Mouse (Mus musculus) stomach, embryonic 16.5 days (tissue): Measurements from ENCODE around the gene Olfr316. TPM values are rescaled to one million over a fixed set of nuclear protein-coding genes. Genes with fewer than 3 reads are reported as not detected.

Experiments
- ATAC-seq: fragments of 200-750 bp; cut with Nextera tagmentation; 2 replicates; pipeline ENCODE4 v1.8.0; 2017; ENCODE audit warnings: moderate number of reproducible peaks, moderate TSS enrichment; ENCODE audit not compliant: insufficient read depth, low FRiP score
- H3K27ac ChIP-seq: fragments of 300-500 bp; sonication (generic); 2 replicates; pipeline ENCODE4 v1.5.1; 2014; ENCODE audit warnings: low read length
- H3K27me3 ChIP-seq: fragments of 300-500 bp; sonication (generic); 2 replicates; pipeline ENCODE4 v1.6.1; 2014; ENCODE audit warnings: low read length, control low read depth, mixed read lengths; ENCODE audit not compliant: control insufficient read depth, insufficient read depth
- H3K36me3 ChIP-seq: fragments of 300-500 bp; sonication (generic); 2 replicates; pipeline ENCODE4 v1.6.1; 2014; ENCODE audit warnings: low read length; ENCODE audit not compliant: control insufficient read depth, insufficient read depth
- H3K4me1 ChIP-seq: fragments of 300-500 bp; sonication (generic); 2 replicates; pipeline ENCODE4 v1.6.1; 2014; ENCODE audit warnings: low read length, control low read depth, mixed read lengths; ENCODE audit not compliant: control insufficient read depth, insufficient read depth
- H3K4me2 ChIP-seq: fragments of 300-500 bp; sonication (generic); 2 replicates; pipeline ENCODE4 v1.6.1; 2014; ENCODE audit warnings: low read depth, low read length, mixed read lengths
- H3K4me3 ChIP-seq: fragments of 300-500 bp; sonication (generic); replicated peaks from 2 replicates; pipeline ENCODE4 v1.5.1; 2014; ENCODE audit warnings: mild to moderate bottlenecking, low read length
- H3K9ac ChIP-seq: fragments of 300-500 bp; sonication (generic); 2 replicates; pipeline ENCODE4 v1.6.1; 2014; ENCODE audit warnings: low read length
- H3K9me3 ChIP-seq: fragments of 300-500 bp; sonication (generic); replicated peaks from 2 replicates; pipeline ENCODE4 v1.6.1; 2016; ENCODE audit warnings: low read length, control low read depth; ENCODE audit not compliant: control insufficient read depth
- WGBS: fragments of 180-500 bp; shearing (Covaris S2); extraction: QIAGEN DNeasy Blood & Tissue Kit; methylation state at CpG from one replicate; pipeline ENCODE4 v1.1.7; 2014; 5-methylcytosine and 5-hydroxymethylcytosine counted together
- polyA plus RNA-seq: library from polyadenylated mRNA; unstranded; fragments of >200 nt; fragmentation: Nextera tagmentation; extraction: Ambion mirVana; gene quantifications from 2 replicates; pipeline ENCODE4 v1.2.1, GENCODE M21; 2015

Gene Olfr316
- polyA plus RNA-seq, 1 experiment from 2014 or later: not detected

- H3K27ac ChIP-seq: no peak within 1 kb of the TSS
- H3K9me3 ChIP-seq: no peaks in the 10 kb centered on the region
- no peaks in the 10 kb centered on the region for H3K36me3 ChIP-seq
- H3K4me3 ChIP-seq: no peak within 1 kb of the TSS
- no peak within 1 kb of the TSS for H3K4me2 ChIP-seq
- no peaks in the 10 kb centered on the region for H3K27me3 ChIP-seq
- no peak for ATAC-seq
- no peak within 1 kb of the TSS for H3K9ac ChIP-seq
- no peaks in the 10 kb centered on the region for H3K4me1 ChIP-seq
Measured at GRCm38 (mm10) chr11:58772888-58773287, 20.4 kb downstream of the Olfr316 start, which contains the start of gene Olfr315. TSS of gene Olfr315 (plus strand) at chr11:58773188.

GRCm38 (mm10) chr11:58782480-58783089 is 30.1 kb downstream of the Olfr316 start, which contains the start of gene Olfr314:
TSS of gene Olfr314 (plus strand) at chr11:58782952.
- no peaks in the 10 kb centered on the region for H3K36me3 ChIP-seq
- H3K4me1 ChIP-seq: no peaks in the 10 kb centered on the region
- H3K27ac ChIP-seq: no peak within 1 kb of the TSS
- no peak within 1 kb of the TSS for H3K9ac ChIP-seq
- 66% methylated on average over 6 of the region's 6 CpGs for WGBS
- no peak for ATAC-seq
- H3K27me3 ChIP-seq: no peaks in the 10 kb centered on the region
- no peak within 1 kb of the TSS for H3K4me3 ChIP-seq
- H3K4me2 ChIP-seq: no peak within 1 kb of the TSS
- no peaks in the 10 kb centered on the region for H3K9me3 ChIP-seq

GRCm38 (mm10) chr11:58784182-58784581 is 31.6 kb downstream of the Olfr316 start:
- Histone ChIP-seq H3K4me1 (no peaks in the 10 kb centered on the region), H3K9ac (no peak overlapping the region), H3K27me3 (no peaks in the 10 kb centered on the region), H3K36me3 (no peaks in the 10 kb centered on the region), H3K27ac (no peak overlapping the region), H3K9me3 (no peaks in the 10 kb centered on the region), H3K4me3 (no peak overlapping the region), H3K4me2 (no peak overlapping the region)
- 70% methylated on average over 2 of the region's 2 CpGs for WGBS
- ATAC-seq: no peak

GRCm38 (mm10) chr11:58787651-58788050 is 35.1 kb downstream of the Olfr316 start:
- Histone ChIP-seq H3K9ac (no peak overlapping the region), H3K4me2 (no peak overlapping the region), H3K27me3 (no peaks in the 10 kb centered on the region), H3K27ac (no peak overlapping the region), H3K4me1 (no peaks in the 10 kb centered on the region), H3K4me3 (no peak overlapping the region), H3K9me3 (no peaks in the 10 kb centered on the region), H3K36me3 (no peaks in the 10 kb centered on the region)
- no peak for ATAC-seq
- 76% methylated on average over 10 of the region's 10 CpGs for WGBS

- no peak overlapping the region for H3K4me3 ChIP-seq
- H3K4me2 ChIP-seq: no peak overlapping the region
- H3K27me3 ChIP-seq: no peaks in the 10 kb centered on the region
- WGBS: 74% methylated on average over 8 of the region's 8 CpGs
- H3K9ac ChIP-seq: no peak overlapping the region
- ATAC-seq: no peak
- H3K9me3 ChIP-seq: no peaks in the 10 kb centered on the region
- H3K27ac ChIP-seq: no peak overlapping the region
- H3K36me3 ChIP-seq: no peaks in the 10 kb centered on the region
- H3K4me1 ChIP-seq: no peaks in the 10 kb centered on the region
Measured at GRCm38 (mm10) chr11:58788346-58788745, 35.8 kb downstream of the Olfr316 start.

- no peak overlapping the region for H3K27ac ChIP-seq
- H3K4me1 ChIP-seq: no peaks in the 10 kb centered on the region
- H3K9ac ChIP-seq: no peak overlapping the region
- H3K4me3 ChIP-seq: no peak overlapping the region
- no peaks in the 10 kb centered on the region for H3K27me3 ChIP-seq
- 22% methylated on average over 3 of the region's 3 CpGs for WGBS
- no peak for ATAC-seq
- H3K36me3 ChIP-seq: no peaks in the 10 kb centered on the region
- no peak overlapping the region for H3K4me2 ChIP-seq
- no peaks in the 10 kb centered on the region for H3K9me3 ChIP-seq
Measured at GRCm38 (mm10) chr11:58789532-58789931, 37.0 kb downstream of the Olfr316 start.

GRCm38 (mm10) chr11:58790053-58790452 is 37.5 kb downstream of the Olfr316 start:
- Histone ChIP-seq H3K27ac (no peak overlapping the region), H3K9ac (no peak overlapping the region), H3K36me3 (no peaks in the 10 kb centered on the region), H3K4me2 (no peak overlapping the region), H3K9me3 (no peaks in the 10 kb centered on the region), H3K4me3 (no peak overlapping the region), H3K4me1 (no peaks in the 10 kb centered on the region), H3K27me3 (no peaks in the 10 kb centered on the region)
- ATAC-seq: no peak
- 43% methylated on average over 2 of the region's 2 CpGs for WGBS

- no peaks in the 10 kb centered on the region for H3K36me3 ChIP-seq
Measured at GRCm38 (mm10) chr11:58790646-58791045, 38.1 kb downstream of the Olfr316 start.

GRCm38 (mm10) chr11:58795856-58796255 is 43.3 kb downstream of the Olfr316 start:
- H3K9ac ChIP-seq: no peak overlapping the region
- H3K4me2 ChIP-seq: no peak overlapping the region
- no peaks in the 10 kb centered on the region for H3K9me3 ChIP-seq
- H3K27ac ChIP-seq: no peak overlapping the region
- ATAC-seq: no peak
- H3K27me3 ChIP-seq: no peaks in the 10 kb centered on the region
- 85% methylated on average over 2 of the region's 2 CpGs for WGBS
- no peaks in the 10 kb centered on the region for H3K4me1 ChIP-seq
- no peaks in the 10 kb centered on the region for H3K36me3 ChIP-seq
- no peak overlapping the region for H3K4me3 ChIP-seq

More at GRCm38 (mm10) chr11:58790646-58791045, 38.1 kb downstream of the Olfr316 start:
- Histone ChIP-seq H3K4me2 (no peak overlapping the region), H3K27me3 (no peaks in the 10 kb centered on the region), H3K9ac (no peak overlapping the region), H3K4me1 (no peaks in the 10 kb centered on the region), H3K9me3 (no peaks in the 10 kb centered on the region), H3K27ac (no peak overlapping the region), H3K4me3 (no peak overlapping the region)
- no peak for ATAC-seq
- 64% methylated on average over 6 of the region's 6 CpGs for WGBS
